Mouse (Mus musculus) spleen, adult 2 months (tissue): Measurements from ENCODE around the gene Lilr4b.

Experiments used
- CTCF ChIP-seq: fragments of 200-500 bp; IDR thresholded peaks from 2 replicates; pipeline ENCODE4 v1.5.1; 2011; ENCODE audit warnings: mild to moderate bottlenecking, inconsistent platforms; ENCODE audit not compliant: insufficient read depth, insufficient read length, insufficient replicate concordance; ENCODE audit errors: extremely low read depth
- POLR2A ChIP-seq: fragments of 200-500 bp; IDR thresholded peaks from 2 replicates; pipeline ENCODE4 v1.6.1; 2011; ENCODE audit warnings: low read depth, low read length, inconsistent platforms

GRCm38 (mm10) chr10:51435684-51436083, 44.7 kb upstream of the Lilr4b start:
- no peak for TF ChIP-seq POLR2A
- TF ChIP-seq CTCF: no peak
